ENCODE assay signal across 9 mouse cellular contexts in the genomic region with DNA sequence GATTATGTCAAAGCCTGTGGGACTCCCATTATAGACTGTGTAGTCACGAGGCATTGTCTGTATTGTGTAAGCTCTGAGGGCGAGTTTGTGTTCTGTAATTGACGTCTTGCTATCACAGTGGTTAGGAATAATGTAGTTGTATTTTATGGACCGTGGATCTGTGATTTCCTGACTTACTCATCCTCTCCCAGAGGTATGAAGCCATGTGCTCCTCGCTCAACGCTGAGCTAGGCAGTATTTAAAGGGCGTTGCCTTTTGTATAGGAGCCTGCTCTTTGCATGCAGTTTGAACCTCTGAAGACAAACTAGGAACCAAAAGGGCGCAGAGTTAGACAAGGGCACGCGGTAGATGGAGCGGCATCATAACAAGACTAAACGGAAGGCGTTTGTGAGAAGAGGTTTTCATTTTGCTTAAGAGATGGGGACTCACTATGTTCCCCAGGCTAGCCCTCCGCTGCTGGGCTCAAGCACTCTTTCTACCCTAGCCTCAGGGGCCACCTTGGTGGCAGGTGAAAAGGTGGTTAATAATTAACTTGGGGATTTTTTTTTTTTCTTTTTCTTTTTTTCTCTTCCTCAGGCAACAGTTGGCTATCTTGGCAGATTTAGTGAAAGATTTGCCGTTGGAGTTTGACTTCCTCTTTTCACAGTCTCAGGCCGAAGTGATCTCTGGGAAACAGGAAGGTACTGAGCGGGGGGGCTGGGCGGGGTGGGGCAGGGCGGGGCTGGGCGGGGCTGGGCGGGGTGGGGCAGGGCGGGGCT. TPM values are rescaled to one million over a fixed set of nuclear protein-coding genes. Genes with fewer than 3 reads are reported as not detected.
DNase-seq lines count a peak whose midpoint lies in the region; TF ChIP-seq lines count a peak whose summit lies in the region.
"Had no signal": no experiment of that assay in that cellular context is flagged by ENCODE, and none has a peak within 500 bp of the region (broad histone marks: within the 10 kb centered on the region; RNA-seq: fewer than 3 reads in every experiment).

No protein-coding gene starts in this region.

- no peaks in the 10 kb centered on the region for H3K27me3 ChIP-seq in splenic B cell, adult 2 months (ENCODE audit: control insufficient read depth, insufficient read depth, low read length, poor library complexity, severe bottlenecking)

- no peak for DNase-seq in gastrocnemius, adult 2 months
- DNase-seq in gastrocnemius, adult 18-20 months (ENCODE audit: low spot score): no peak
- peak; percentile 10 for DNase-seq in T-cell, adult 2 months (ENCODE audit: low spot score)
- peak; percentile 29 to 30 for DNase-seq in kidney, postnatal 36 days
- peak; percentile 81 for DNase-seq in splenic B cell, adult 2 months (ENCODE audit: low read depth, low spot score)
- no peak for DNase-seq in right cerebral cortex, adult 18-20 months
- no peak for DNase-seq in left cerebral cortex, postnatal 4 days
- no peak for DNase-seq in heart, postnatal 4 days
- DNase-seq: lung, embryonic 14.5 days had no signal

- H3K27ac ChIP-seq in gastrocnemius, adult 2 months: peak overlapping the region; percentile 35; the same call in 1 of the 2 replicates

- intact Hi-C loops in gastrocnemius, adult 2 months (cut with DNase I): no loop called here
- intact Hi-C loops in left cerebral cortex, postnatal 4 days (cut with DNase I): no loop called here

- peak overlapping the region; percentile 19; the same call in 1 of the 2 replicates for H3K4me3 ChIP-seq in gastrocnemius, adult 2 months

- no peak for TF ChIP-seq CTCF in gastrocnemius, adult 2 months (IDR thresholded peaks at IDR 0.05)

- no peaks in the 10 kb centered on the region; the same call in 1 of the 2 replicates for H3K36me3 ChIP-seq in splenic B cell, adult 2 months (ENCODE audit: control insufficient read depth, insufficient read depth, low read length, poor library complexity, severe bottlenecking)

RNA-seq across cellular contexts. Expression of a gene that starts 21.9 kb away (rescaled TPM):
- total RNA-seq in gastrocnemius, adult 2 months (2021): 1 to 10 TPM; 1.2 to 1.3 TPM
- total RNA-seq in gastrocnemius, adult 18-20 months (2021): 1 to 10 TPM in 1 of 2 experiments, under 1 TPM in 1; 0.74 to 1.6 TPM
- total RNA-seq in left cerebral cortex, postnatal 4 days (2021): 10 to 100 TPM; 26.2 to 26.3 TPM
- 1 to 10 TPM; 6.5 to 6.9 TPM for total RNA-seq in heart, postnatal 4 days (2021)

RNA-seq across cellular contexts. Expression of a gene that starts 36.7 kb away (rescaled TPM):
- 10 to 100 TPM; 21.2 to 28.7 TPM for total RNA-seq in gastrocnemius, adult 2 months (2021)
- 10 to 100 TPM; 26.2 to 34.0 TPM for total RNA-seq in gastrocnemius, adult 18-20 months (2021)
- 10 to 100 TPM; 48.8 to 50.7 TPM for total RNA-seq in left cerebral cortex, postnatal 4 days (2021)
- total RNA-seq in heart, postnatal 4 days (2021): 10 to 100 TPM; 23.3 to 24.0 TPM

RNA-seq across cellular contexts. Expression of a gene that starts 41.5 kb away (rescaled TPM):
- 10 to 100 TPM; 16.5 to 17.6 TPM for total RNA-seq in gastrocnemius, adult 2 months (2021)
- total RNA-seq in gastrocnemius, adult 18-20 months (2021): 10 to 100 TPM; 17.8 to 18.1 TPM
- 1 to 10 TPM; 2.2 to 4.3 TPM for total RNA-seq in left cerebral cortex, postnatal 4 days (2021)
- 1 to 10 TPM; 8.2 to 8.3 TPM for total RNA-seq in heart, postnatal 4 days (2021)

RNA-seq across cellular contexts. Expression of a gene that starts 41.5 kb away (rescaled TPM):
- 10 to 100 TPM; 14.9 to 17.8 TPM for total RNA-seq in gastrocnemius, adult 2 months (2021)
- total RNA-seq in gastrocnemius, adult 18-20 months (2021): 10 to 100 TPM; 13.0 to 16.6 TPM
- total RNA-seq in left cerebral cortex, postnatal 4 days (2021): 10 to 100 TPM; 17.6 to 18.3 TPM
- 10 to 100 TPM; 35.7 to 36.0 TPM for total RNA-seq in heart, postnatal 4 days (2021)

Comparison
In these comparisons a context has a peak if more than half of its experiments do, and no peak if none do; other contexts are left out.
1. DNase-seq: peak in T-cell, adult 2 months (single experiment), kidney, postnatal 36 days (2 of 2) and splenic B cell, adult 2 months (single experiment); none in gastrocnemius, adult 2 months (single experiment), gastrocnemius, adult 18-20 months (single experiment), right cerebral cortex, adult 18-20 months (single experiment), left cerebral cortex, postnatal 4 days (single experiment) and heart, postnatal 4 days (single experiment).